19 mouse cellular contexts compared by ENCODE assay signal in genomic region chr2:29586017-29586702, GRCm38 (mm10). TPM values are rescaled to one million over a fixed set of nuclear protein-coding genes. Genes with fewer than 3 reads are reported as not detected.
DNase-seq lines count a peak whose midpoint lies in the region; ATAC-seq and TF ChIP-seq lines count a peak whose summit lies in the region.
"Had no signal": no experiment of that assay in that cellular context is flagged by ENCODE, and none has a peak within 500 bp of the region (broad histone marks: within the 10 kb centered on the region; RNA-seq: fewer than 3 reads in every experiment).

No protein-coding gene starts in this region.

- no peak overlapping the region for H3K4me2 ChIP-seq in neural tube, embryonic 11.5 days (ENCODE audit: low read depth)
- no peak overlapping the region for H3K4me2 ChIP-seq in midbrain, postnatal 0 days (ENCODE audit: low read depth, low read length, poor library complexity, severe bottlenecking)
- H3K4me2 ChIP-seq: heart, embryonic 13.5 days had no signal

- H3K27ac ChIP-seq in neural tube, embryonic 11.5 days (ENCODE audit: low read depth, low read length): peak overlapping the region; percentile 35; the same call in 1 of the 2 replicates
- peak overlapping the region; percentile 57 for H3K27ac ChIP-seq in midbrain, embryonic 10.5 days (replicated peaks)
- H3K27ac ChIP-seq in midbrain, postnatal 0 days (ENCODE audit: low read depth, low read length): no peak overlapping the region; the same call in 1 of the 2 replicates
- H3K27ac ChIP-seq: heart, embryonic 13.5 days; left cerebral cortex, adult 2 months had no signal

- no peak for TF ChIP-seq CTCF in midbrain, postnatal 0 days (IDR thresholded peaks at IDR 0.05)

- H3K9ac ChIP-seq in neural tube, embryonic 11.5 days (ENCODE audit: low read length): no peak overlapping the region; the same call in 1 of the 2 replicates
- no peak overlapping the region for H3K9ac ChIP-seq in midbrain, postnatal 0 days (replicated peaks; ENCODE audit: low read length, poor library complexity, severe bottlenecking)
- H3K9ac ChIP-seq: heart, embryonic 13.5 days; liver, postnatal 0 days had no signal

- DNase-seq in neural tube, embryonic 11.5 days (ENCODE audit: low spot score): peak; percentile 41
- DNase-seq in neural tube, embryonic 10.5 days (ENCODE audit: extremely low spot score, low spot score): no peak
- no peak for DNase-seq in midbrain, embryonic 10.5 days (ENCODE audit: low spot score)
- DNase-seq in midbrain, postnatal 0 days (ENCODE audit: low spot score): no peak
- DNase-seq in kidney, adult 11 months: no peak
- DNase-seq in Muller cell, postnatal 12 days (ENCODE audit: inconsistent ontology term): no peak
- DNase-seq in layer of hippocampus, adult 9-11 months: no peak
- DNase-seq: adrenal gland, postnatal 36 days; cerebellum, adult 8-10 months; kidney, adult 9 months; kidney, postnatal 36 days; left cerebral cortex, postnatal 4 days; liver, postnatal 0 days; lung, postnatal 10 days had no signal

- H3K9me3 ChIP-seq in neural tube, embryonic 11.5 days (ENCODE audit: control insufficient read depth, low read length): no peaks in the 10 kb centered on the region
- H3K9me3 ChIP-seq in midbrain, embryonic 10.5 days (replicated peaks): no peaks in the 10 kb centered on the region
- H3K9me3 ChIP-seq in midbrain, postnatal 0 days (ENCODE audit: low read length): no peaks in the 10 kb centered on the region
- H3K9me3 ChIP-seq: heart, embryonic 13.5 days; megakaryocyte, embryonic 14.5 days had no signal

- H3K36me3 ChIP-seq in neural tube, embryonic 11.5 days (ENCODE audit: control insufficient read depth, insufficient read depth, low read length): no peaks in the 10 kb centered on the region
- no peaks in the 10 kb centered on the region for H3K36me3 ChIP-seq in midbrain, embryonic 10.5 days
- H3K36me3 ChIP-seq in midbrain, postnatal 0 days (ENCODE audit: insufficient read depth, low read length): no peaks in the 10 kb centered on the region
- H3K36me3 ChIP-seq: heart, embryonic 13.5 days had no signal

- peaks cover 5% of the 10 kb centered on the region; the same call in 1 of the 2 replicates for H3K4me1 ChIP-seq in neural tube, embryonic 11.5 days (ENCODE audit: control insufficient read depth, insufficient read depth, low read length)
- peaks cover 28% of the 10 kb centered on the region for H3K4me1 ChIP-seq in midbrain, embryonic 10.5 days
- peaks cover 8% of the 10 kb centered on the region; the same call in 1 of the 2 replicates for H3K4me1 ChIP-seq in midbrain, postnatal 0 days (ENCODE audit: insufficient read depth, low read length)

- WGBS in neural tube, embryonic 11.5 days: 41% methylated on average over 8 of the region's 8 CpGs
- WGBS in midbrain, embryonic 10.5 days: 27% methylated on average over 8 of the region's 8 CpGs
- WGBS in midbrain, postnatal 0 days: 12% methylated on average over 8 of the region's 8 CpGs

- ATAC-seq in neural tube, embryonic 11.5 days (ENCODE audit: insufficient read depth, low FRiP score, low TSS enrichment): no peak
- 0 out of 2 replicates have a peak, but pooled peaks have one; percentile 27 for ATAC-seq in midbrain, postnatal 0 days (ENCODE audit: low FRiP score)
- no peak for ATAC-seq in cerebellum, adult (ENCODE audit: insufficient number of reproducible peaks, low FRiP score, low TSS enrichment)
- ATAC-seq: liver, postnatal 0 days had no signal

- H3K4me3 ChIP-seq in neural tube, embryonic 11.5 days (ENCODE audit: low read depth, low read length): no peak overlapping the region
- no peak overlapping the region for H3K4me3 ChIP-seq in midbrain, embryonic 10.5 days
- no peak overlapping the region for H3K4me3 ChIP-seq in midbrain, postnatal 0 days (ENCODE audit: low read depth, low read length)
- H3K4me3 ChIP-seq: heart, embryonic 13.5 days; left cerebral cortex, adult 2 months; megakaryocyte, embryonic 14.5 days; myocyte had no signal

- no peaks in the 10 kb centered on the region for H3K27me3 ChIP-seq in neural tube, embryonic 11.5 days (ENCODE audit: control insufficient read depth, insufficient read depth, low read length)
- no peaks in the 10 kb centered on the region for H3K27me3 ChIP-seq in midbrain, embryonic 10.5 days (ENCODE audit: low read depth, poor library complexity, severe bottlenecking)
- H3K27me3 ChIP-seq in midbrain, postnatal 0 days (ENCODE audit: insufficient read depth, low read length): no peaks in the 10 kb centered on the region

RNA-seq across cellular contexts. Expression of gene Rapgef1, which starts 33.4 kb away (rescaled TPM):
- 21.3 and 23.5 TPM in 2 replicates for polyA plus RNA-seq in neural tube, embryonic 11.5 days (2014; fragmentation: Nextera tagmentation; extraction: Ambion mirVana)
- polyA plus RNA-seq in midbrain, embryonic 10.5 days (2016; fragmentation: Nextera tagmentation; extraction: Ambion mirVana): 14.4 and 15.4 TPM in 2 replicates
- 98.7 and 109 TPM in 2 replicates for total RNA-seq in midbrain, postnatal 0 days (2014; rRNA removed)
- 15.4 and 16.2 TPM in 2 replicates for polyA plus RNA-seq in midbrain, postnatal 0 days (2015; fragmentation: Nextera tagmentation; extraction: Ambion mirVana)
